Mouse (Mus musculus) liver, embryonic 13.5 days (tissue): ENCODE data around the gene Rpa1. TPM values are rescaled to one million over a fixed set of nuclear protein-coding genes. Genes with fewer than 3 reads are reported as not detected.
A peak's percentile ranks its signal among the peaks of the same experiment; 100 is the strongest.
"Not testable (repeated sequence)": the region's sequence is repeated elsewhere in the genome, so short reads cannot be mapped to it uniquely, and the experiment has no call there.

ENCODE experiments used
- ATAC-seq: fragments of 200-750 bp; cut with Nextera tagmentation; 2 replicates; pipeline ENCODE4 v1.8.0; 2017; ENCODE audit warnings: low read depth, mild to moderate bottlenecking, moderate number of reproducible peaks, moderate library complexity
- DNase-seq: peaks from one replicate; pipeline ENCODE4 v3.0.0; 2022
- H3K27ac ChIP-seq: fragments of 300-500 bp; sonication (generic); 2 replicates; pipeline ENCODE4 v1.5.1; 2015; ENCODE audit warnings: moderate library complexity, mild to moderate bottlenecking, inconsistent platforms
- H3K27me3 ChIP-seq: fragments of 300-500 bp; sonication (generic); 2 replicates; pipeline ENCODE4 v1.6.1; 2015; ENCODE audit warnings: mild to moderate bottlenecking, inconsistent platforms
- H3K36me3 ChIP-seq: fragments of 300-500 bp; sonication (generic); 2 replicates; pipeline ENCODE4 v1.6.1; 2015; ENCODE audit warnings: mild to moderate bottlenecking, inconsistent platforms
- H3K4me1 ChIP-seq: fragments of 300-500 bp; sonication (generic); replicated peaks from 2 replicates; pipeline ENCODE4 v1.6.1; 2015; ENCODE audit warnings: inconsistent platforms
- H3K4me2 ChIP-seq: fragments of 300-500 bp; sonication (generic); 2 replicates; pipeline ENCODE4 v1.6.1; 2015; ENCODE audit warnings: inconsistent platforms, mild to moderate bottlenecking, moderate library complexity
- H3K4me3 ChIP-seq: fragments of 300-500 bp; sonication (generic); replicated peaks from 2 replicates; pipeline ENCODE4 v1.5.1; 2015; ENCODE audit warnings: mild to moderate bottlenecking, inconsistent platforms
- H3K9ac ChIP-seq: fragments of 300-500 bp; sonication (generic); 2 replicates; pipeline ENCODE4 v1.6.1; 2015; ENCODE audit warnings: mild to moderate bottlenecking, inconsistent platforms
- H3K9me3 ChIP-seq: fragments of 300-500 bp; sonication (generic); replicated peaks from 2 replicates; pipeline ENCODE4 v1.6.1; 2016; ENCODE audit warnings: inconsistent platforms
- WGBS: fragments of 180-500 bp; shearing (Covaris S2); methylation state at CpG from one replicate; pipeline ENCODE4 v1.1.7; 2015; ENCODE audit not compliant: insufficient replicate concordance; 5-methylcytosine and 5-hydroxymethylcytosine counted together
- polyA plus RNA-seq: library from polyadenylated mRNA; unstranded; fragments of >200 nt; fragmentation: Nextera tagmentation; extraction: Ambion mirVana; gene quantifications from 2 replicates; pipeline ENCODE4 v1.2.1, GENCODE M21; 2015

Gene Rpa1
- polyA plus RNA-seq, 1 experiment from 2014 or later = 113 TPM

DNA sequence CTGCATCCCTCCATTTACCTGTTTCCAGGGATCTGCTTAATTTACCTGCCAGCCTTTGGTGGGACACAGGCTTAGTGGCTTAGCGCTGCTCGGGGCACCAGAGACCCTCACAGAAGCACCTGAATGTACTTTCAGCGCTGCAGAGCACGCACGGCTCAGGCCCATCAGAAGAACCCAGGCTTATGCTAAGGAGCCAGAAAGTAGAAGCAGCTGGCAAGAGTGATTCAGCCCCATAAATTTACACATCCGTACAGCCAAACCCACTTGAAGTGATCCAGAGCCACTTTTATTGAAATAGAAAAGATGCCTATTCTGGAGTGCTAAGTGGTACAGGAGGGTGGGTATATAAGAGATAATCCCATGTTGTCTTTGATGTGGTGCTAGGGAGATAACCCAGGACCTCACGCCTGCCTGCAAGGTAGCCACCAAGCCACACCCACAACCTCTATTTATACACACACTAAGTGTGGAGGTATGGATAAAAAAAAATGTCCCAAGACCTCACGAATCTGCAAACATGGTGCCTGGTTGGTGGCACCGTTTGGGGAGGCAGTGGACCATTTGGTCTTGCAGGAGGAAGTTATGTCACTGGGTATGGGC, 51.6 kb downstream of the Rpa1 start:
- DNase-seq (no peak), ATAC-seq (peak; percentile 70)
- Histone ChIP-seq H3K9me3 (no peaks in the 10 kb centered on the region), H3K27me3 (peaks cover 27% of the 10 kb centered on the region), H3K27ac (no peak overlapping the region), H3K4me3 (no peak overlapping the region), H3K9ac (no peak overlapping the region), H3K36me3 (peaks cover 24% of the 10 kb centered on the region), H3K4me2 (no peak overlapping the region), H3K4me1 (peaks cover 64% of the 10 kb centered on the region)
- WGBS = 57% methylated on average over 9 of the region's 9 CpGs

DNA sequence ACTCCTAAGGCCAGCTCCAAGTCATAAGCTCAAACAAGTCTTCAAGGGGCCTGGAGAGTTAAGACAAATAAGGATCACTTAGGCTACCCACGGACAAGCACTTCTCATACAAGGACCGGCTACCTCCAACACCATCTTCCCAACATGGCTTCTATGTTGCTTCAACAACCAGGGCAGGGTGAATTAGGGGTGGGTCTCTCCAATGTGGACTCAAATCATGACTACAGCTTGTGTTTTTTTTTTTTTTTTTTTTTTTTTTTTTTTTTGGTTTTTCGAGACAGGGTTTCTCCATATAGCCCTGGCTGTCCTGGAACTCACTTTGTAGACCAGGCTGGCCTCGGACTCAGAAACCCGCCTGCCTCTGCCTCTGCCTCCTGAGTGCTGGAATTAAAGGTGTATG, 52.6 kb downstream of the Rpa1 start:
- not testable (repeated sequence) for ATAC-seq, H3K9ac ChIP-seq, DNase-seq, H3K27ac ChIP-seq, H3K4me3 ChIP-seq, H3K4me2 ChIP-seq, H3K9me3 ChIP-seq
- Histone ChIP-seq H3K36me3 (peaks cover 14% of the 10 kb centered on the region), H3K27me3 (peaks cover 33% of the 10 kb centered on the region), H3K4me1 (peaks cover 54% of the 10 kb centered on the region)
- 72% methylated on average over 5 of the region's 5 CpGs for WGBS

DNA sequence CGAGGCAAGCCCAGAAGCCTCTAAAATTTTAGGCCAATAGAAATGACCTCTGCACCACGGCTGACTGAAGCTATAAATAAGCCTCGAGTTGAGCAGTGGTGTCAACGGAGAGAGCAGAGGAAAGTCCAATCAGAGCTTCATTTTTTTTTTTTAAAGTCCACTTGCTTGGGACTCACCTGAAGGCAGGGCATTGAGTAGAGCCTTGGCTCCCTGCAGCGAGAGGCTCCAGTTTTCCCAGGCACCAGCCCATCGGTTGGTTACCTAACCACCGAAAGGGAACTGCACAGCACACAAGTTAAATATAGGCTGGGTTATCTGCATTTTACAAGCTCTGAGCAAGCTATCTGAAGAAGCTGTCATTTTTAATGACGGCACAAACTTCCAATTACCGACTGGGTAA, 53.3 kb downstream of the Rpa1 start:
- Histone ChIP-seq H3K4me3 (no peak overlapping the region), H3K9me3 (no peaks in the 10 kb centered on the region), H3K27ac (no peak overlapping the region), H3K27me3 (peaks cover 33% of the 10 kb centered on the region), H3K4me2 (no peak overlapping the region), H3K4me1 (peaks cover 50% of the 10 kb centered on the region), H3K36me3 (peaks cover 8% of the 10 kb centered on the region), H3K9ac (no peak overlapping the region)
- WGBS = 14% methylated on average over 9 of the region's 9 CpGs
- ATAC-seq (no peak), DNase-seq (no peak)

DNA sequence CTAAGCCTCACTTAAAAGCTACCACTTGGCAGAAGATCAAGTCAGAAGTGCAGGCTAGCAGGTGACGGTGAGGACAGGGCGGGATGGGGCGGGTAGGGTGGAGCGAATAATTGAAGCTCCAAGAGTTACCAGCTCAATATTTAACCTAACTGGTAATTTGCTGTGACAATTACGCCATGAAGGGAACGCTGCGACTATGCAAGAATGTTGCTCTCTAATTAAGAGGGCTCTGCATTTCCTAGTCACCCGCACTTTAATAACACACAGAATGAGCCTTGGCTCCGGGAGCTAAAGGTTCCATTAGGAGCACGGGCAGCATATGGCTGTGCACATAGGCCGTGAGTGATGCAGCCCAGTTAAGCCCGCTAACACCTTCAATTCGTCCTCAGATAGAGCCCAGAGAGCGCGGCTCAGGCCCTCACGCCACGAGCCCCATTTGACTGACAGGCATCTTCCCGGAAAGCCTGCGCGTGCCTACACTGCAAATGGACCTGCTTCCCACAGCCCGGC, 54.2 kb downstream of the Rpa1 start:
- Histone ChIP-seq H3K4me3 (no peak overlapping the region), H3K9me3 (no peaks in the 10 kb centered on the region), H3K36me3 (no peaks in the 10 kb centered on the region), H3K4me2 (no peak overlapping the region), H3K27ac (no peak overlapping the region), H3K4me1 (peaks cover 45% of the 10 kb centered on the region), H3K27me3 (peaks cover 34% of the 10 kb centered on the region), H3K9ac (no peak overlapping the region)
- 63% methylated on average over 21 of the region's 21 CpGs for WGBS
- ATAC-seq (no peak), DNase-seq (no peak)

DNA sequence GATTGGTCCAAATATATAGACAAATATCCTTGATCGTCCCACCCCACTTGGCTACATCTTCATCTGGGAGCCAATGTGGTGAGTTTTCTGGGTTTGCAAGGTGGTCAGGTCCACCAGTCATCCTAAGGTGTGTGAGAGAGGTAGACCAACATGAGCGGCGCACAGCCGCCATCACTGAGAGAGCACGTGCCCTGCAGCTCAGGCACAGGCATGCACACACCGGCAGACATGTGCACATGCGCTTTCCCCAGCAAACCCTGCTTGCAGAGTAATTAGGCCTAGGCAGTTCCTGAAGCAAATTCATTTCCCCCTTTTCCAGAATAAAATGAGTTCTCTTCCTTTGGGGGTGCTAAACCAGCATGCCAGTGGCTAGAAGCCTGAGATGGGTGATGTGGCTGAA, 55.8 kb downstream of the Rpa1 start:
- 77% methylated on average over 7 of the region's 7 CpGs for WGBS
- H3K27ac ChIP-seq = no peak overlapping the region
- H3K9ac ChIP-seq = no peak overlapping the region
- H3K27me3 ChIP-seq = peaks cover 37% of the 10 kb centered on the region
- peaks cover 34% of the 10 kb centered on the region for H3K4me1 ChIP-seq
- no peaks in the 10 kb centered on the region for H3K9me3 ChIP-seq
- no peaks in the 10 kb centered on the region for H3K36me3 ChIP-seq
- ATAC-seq (no peak), DNase-seq (no peak)
- H3K4me3 ChIP-seq = no peak overlapping the region
- no peak overlapping the region for H3K4me2 ChIP-seq

DNA sequence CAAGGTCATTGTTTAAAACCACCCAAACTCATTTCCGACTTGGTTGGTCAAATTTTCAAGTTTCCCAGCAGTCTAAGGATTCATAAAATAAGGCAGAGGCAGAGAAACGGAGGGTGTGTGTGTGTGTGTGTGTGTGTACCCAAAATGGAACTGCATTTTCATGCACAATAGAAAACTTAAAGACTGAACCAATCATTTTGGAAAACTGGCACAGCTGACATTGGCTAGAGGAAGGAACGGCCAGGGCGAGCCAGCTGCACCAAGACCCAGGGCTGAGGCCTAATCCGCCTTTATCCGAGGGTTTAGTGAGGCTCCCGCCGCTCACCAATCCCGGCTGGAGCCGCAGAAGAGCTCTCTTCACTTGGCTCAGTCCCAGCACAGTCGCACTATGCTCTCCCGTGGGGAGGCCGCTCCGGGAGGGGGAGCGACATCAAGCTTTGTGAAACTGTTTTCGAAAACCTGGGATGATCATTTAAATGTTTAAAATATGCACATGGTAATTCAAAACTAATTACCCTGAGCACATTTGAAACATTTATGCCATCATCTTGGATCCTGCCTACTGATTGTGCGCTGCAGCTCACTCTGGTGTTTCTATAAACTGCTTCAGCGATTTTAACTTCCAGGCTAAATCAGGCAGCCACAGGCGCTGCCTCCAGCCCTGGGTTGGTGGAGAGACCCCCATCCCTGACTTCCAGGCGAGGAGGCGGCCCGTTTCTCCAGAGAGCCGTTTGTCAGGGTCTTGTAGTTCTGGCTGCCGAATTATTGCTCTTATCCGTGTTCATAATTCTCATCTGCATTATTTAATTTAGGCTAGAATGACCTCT, 56.5 kb downstream of the Rpa1 start:
- no peak for ATAC-seq
- Histone ChIP-seq H3K9ac (no peak overlapping the region), H3K4me3 (no peak overlapping the region), H3K27ac (no peak overlapping the region), H3K27me3 (peaks cover 41% of the 10 kb centered on the region), H3K4me1 (peaks cover 27% of the 10 kb centered on the region), H3K4me2 (no peak overlapping the region), H3K9me3 (no peaks in the 10 kb centered on the region), H3K36me3 (no peaks in the 10 kb centered on the region)
- WGBS = 54% methylated on average over 25 of the region's 25 CpGs
- DNase-seq = no peak

DNA sequence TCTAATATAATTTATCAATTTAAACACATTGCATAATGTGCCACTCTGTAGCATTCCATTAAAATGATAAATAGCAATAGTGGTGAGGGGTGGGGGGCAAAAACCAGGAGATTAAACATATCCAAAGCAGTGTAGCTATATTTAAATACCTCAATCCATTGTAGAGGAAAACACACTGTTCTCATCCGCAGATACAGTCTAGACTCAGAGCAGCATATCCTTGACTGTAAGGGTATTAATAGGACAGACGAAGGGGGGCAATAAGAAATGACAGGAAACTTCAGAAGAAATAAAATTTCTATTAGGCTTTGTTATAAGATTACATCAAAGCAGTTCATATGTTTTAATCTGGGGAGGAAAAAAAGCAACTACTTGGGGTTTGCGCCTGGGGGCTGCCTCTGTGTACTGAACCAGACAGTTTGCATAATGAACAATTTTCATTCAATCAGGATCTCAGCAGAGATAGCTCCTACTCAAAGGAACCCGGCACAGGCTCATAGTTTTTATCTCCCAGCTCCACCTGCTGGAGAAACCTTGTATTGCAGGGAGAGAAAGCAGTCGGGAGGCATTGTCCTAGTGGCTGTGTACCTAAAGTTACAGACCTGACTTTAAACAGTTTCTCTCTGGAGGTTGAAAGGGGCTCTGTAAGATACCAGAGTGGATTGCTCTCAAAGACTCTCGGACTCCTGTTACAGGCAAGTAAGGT, 57.4 kb downstream of the Rpa1 start:
- H3K36me3 ChIP-seq = no peaks in the 10 kb centered on the region
- ATAC-seq = no peak; the same call in 1 of the 2 replicates
- peaks cover 47% of the 10 kb centered on the region for H3K27me3 ChIP-seq
- DNase-seq = peak; percentile 67
- no peak overlapping the region for H3K27ac ChIP-seq
- peaks cover 18% of the 10 kb centered on the region for H3K4me1 ChIP-seq
- no peak overlapping the region for H3K4me2 ChIP-seq
- H3K4me3 ChIP-seq = no peak overlapping the region
- H3K9ac ChIP-seq = no peak overlapping the region
- no peaks in the 10 kb centered on the region for H3K9me3 ChIP-seq
- WGBS = 17% methylated on average over 6 of the region's 6 CpGs

DNA sequence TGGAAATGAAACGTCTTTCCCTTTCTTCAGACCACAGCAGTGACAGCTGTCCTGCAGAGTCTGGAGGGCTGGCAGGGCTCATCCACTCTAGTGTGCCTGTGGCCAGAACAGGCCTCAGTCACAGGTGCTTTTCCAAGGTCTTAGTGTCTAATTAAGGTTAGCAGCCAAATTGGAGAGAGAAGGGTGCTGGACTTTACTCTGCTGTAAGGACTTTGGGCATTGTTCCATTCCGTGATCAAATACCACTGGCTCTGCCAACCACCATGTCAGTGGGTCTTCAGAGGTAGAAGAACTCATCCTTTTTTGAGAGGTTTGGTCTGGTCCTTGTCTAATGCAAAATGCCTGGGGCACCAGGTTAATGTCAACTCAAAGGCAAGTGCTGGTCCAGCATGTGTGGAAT, 59.0 kb downstream of the Rpa1 start:
- H3K4me1 ChIP-seq = peaks cover 3% of the 10 kb centered on the region
- ATAC-seq = no peak
- no peaks in the 10 kb centered on the region for H3K36me3 ChIP-seq
- H3K27me3 ChIP-seq = peaks cover 55% of the 10 kb centered on the region
- no peak overlapping the region for H3K4me2 ChIP-seq
- H3K4me3 ChIP-seq = no peak overlapping the region
- H3K9me3 ChIP-seq = no peaks in the 10 kb centered on the region
- H3K27ac ChIP-seq = no peak overlapping the region
- H3K9ac ChIP-seq = no peak overlapping the region
- no peak for DNase-seq
- WGBS = 53% methylated on average over 2 of the region's 2 CpGs

DNA sequence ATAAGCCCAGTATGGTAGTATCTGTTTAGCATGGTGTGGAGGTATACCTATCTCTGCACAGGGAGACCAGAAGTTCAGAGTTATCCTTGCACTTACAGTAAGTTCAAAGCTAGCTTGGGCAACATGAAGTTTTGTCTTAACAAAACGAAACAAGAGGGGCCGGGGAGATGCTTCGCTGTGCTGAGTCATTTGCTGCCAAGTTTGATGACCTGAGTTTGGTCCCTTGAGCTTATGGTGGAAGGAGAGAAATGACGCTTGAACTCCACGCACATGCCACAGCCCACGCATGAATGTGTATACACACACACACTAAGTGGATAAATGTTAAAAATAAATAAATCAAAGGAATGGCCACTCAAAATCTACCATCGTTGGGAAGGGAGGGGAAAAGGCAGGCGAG, 59.6 kb downstream of the Rpa1 start:
- 66% methylated on average over 8 of the region's 8 CpGs for WGBS

DNA sequence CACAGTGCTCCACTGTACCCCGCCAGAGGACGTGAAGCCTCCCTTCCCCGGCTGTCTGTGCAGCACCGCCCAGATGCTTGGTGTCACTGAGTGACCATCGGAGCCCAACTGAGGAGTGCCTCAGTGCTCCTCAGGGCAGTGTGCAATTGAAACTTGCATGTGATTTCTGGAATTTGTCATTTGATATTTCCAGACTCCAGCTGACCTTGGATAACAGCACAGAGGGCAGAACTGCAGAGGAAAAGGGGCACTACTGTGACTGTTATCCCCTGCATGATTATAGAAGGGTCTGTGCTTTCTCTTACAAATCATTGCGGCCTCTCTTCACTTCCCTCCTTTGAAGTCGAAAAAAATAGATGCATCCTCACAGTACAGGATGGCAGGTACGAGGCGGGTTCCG, 60.2 kb downstream of the Rpa1 start:
- 75% methylated on average over 10 of the region's 10 CpGs for WGBS
- Histone ChIP-seq H3K27me3 (peaks cover 43% of the 10 kb centered on the region), H3K36me3 (no peaks in the 10 kb centered on the region), H3K9me3 (no peaks in the 10 kb centered on the region), H3K4me1 (peaks cover 4% of the 10 kb centered on the region), H3K4me2 (no peak overlapping the region), H3K4me3 (no peak overlapping the region), H3K27ac (no peak overlapping the region), H3K9ac (no peak overlapping the region)
- ATAC-seq (no peak), DNase-seq (no peak)

More for the DNA sequence above, 59.6 kb downstream of the Rpa1 start:
- no peak overlapping the region for H3K4me2 ChIP-seq
- H3K9me3 ChIP-seq = no peaks in the 10 kb centered on the region
- H3K4me3 ChIP-seq = no peak overlapping the region
- no peaks in the 10 kb centered on the region for H3K36me3 ChIP-seq
- H3K27me3 ChIP-seq = peaks cover 49% of the 10 kb centered on the region
- H3K27ac ChIP-seq = no peak overlapping the region
- no peaks in the 10 kb centered on the region for H3K4me1 ChIP-seq
- DNase-seq (no peak), ATAC-seq (no peak)
- H3K9ac ChIP-seq = no peak overlapping the region

DNA sequence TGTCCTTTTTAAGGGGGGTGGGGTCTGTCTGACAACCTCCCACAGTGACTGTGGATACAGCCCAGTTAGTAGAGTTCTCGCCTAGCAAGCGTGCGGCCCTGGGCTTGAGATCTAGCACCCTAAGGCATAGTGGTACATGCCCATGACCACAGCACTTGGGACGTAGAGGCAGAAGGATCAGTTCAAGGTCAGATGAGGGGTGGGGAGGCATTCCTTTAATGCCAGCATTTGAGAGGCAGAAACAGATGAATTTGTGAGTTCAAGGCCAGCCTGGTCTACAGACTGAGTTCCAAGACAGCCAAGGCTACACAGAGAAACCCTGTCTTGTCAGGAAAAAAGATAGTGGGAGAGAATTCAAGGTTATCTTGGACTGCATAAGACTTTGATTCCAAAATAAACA, 61.3 kb downstream of the Rpa1 start:
- DNase-seq = no peak
- no peaks in the 10 kb centered on the region for H3K36me3 ChIP-seq
- H3K4me3 ChIP-seq = no peak overlapping the region
- no peak for ATAC-seq
- no peak overlapping the region for H3K4me2 ChIP-seq
- H3K27me3 ChIP-seq = peaks cover 39% of the 10 kb centered on the region
- 80% methylated on average over 4 of the region's 4 CpGs for WGBS
- H3K9ac ChIP-seq = no peak overlapping the region
- no peaks in the 10 kb centered on the region for H3K9me3 ChIP-seq
- no peak overlapping the region for H3K27ac ChIP-seq
- H3K4me1 ChIP-seq = peaks cover 15% of the 10 kb centered on the region
